In genomic region chr6:86019415-86020237, GRCm38 (mm10) we compare ENCODE assay signal across 31 mouse cellular contexts. TPM values are rescaled to one million over a fixed set of nuclear protein-coding genes. Genes with fewer than 3 reads are reported as not detected.
DNase-seq lines count a peak whose midpoint lies in the region; ATAC-seq and TF ChIP-seq lines count a peak whose summit lies in the region.
"Had no signal": no experiment of that assay in that cellular context is flagged by ENCODE, and none has a peak within 500 bp of the region (broad histone marks: within the 10 kb centered on the region; RNA-seq: fewer than 3 reads in every experiment).

No protein-coding gene starts in this region.

- no peak for ATAC-seq in heart, embryonic 13.5 days (ENCODE audit: extremely low read depth, insufficient number of reproducible peaks, low FRiP score, low TSS enrichment)
- ATAC-seq in kidney, embryonic 16.5 days (ENCODE audit: low FRiP score, low TSS enrichment): no peak
- 0 out of 2 replicates have a peak, but pooled peaks have one; percentile 24 for ATAC-seq in common myeloid progenitor, adult 5-6 weeks (replicated peaks; ENCODE audit: low read depth, poor library complexity, severe bottlenecking)
- ATAC-seq in stomach, postnatal 0 days (ENCODE audit: low FRiP score, low TSS enrichment): no peak
- ATAC-seq: forebrain, embryonic 13.5 days; midbrain, embryonic 15.5 days had no signal

- 0 out of 2 replicates have a peak, but pooled peaks cover 12% of the 10 kb centered on the region for H3K4me1 ChIP-seq in heart, embryonic 13.5 days
- peaks cover 8% of the 10 kb centered on the region; the same call in 1 of the 2 replicates for H3K4me1 ChIP-seq in kidney, embryonic 16.5 days (ENCODE audit: insufficient read depth, low read length)
- no peaks in the 10 kb centered on the region for H3K4me1 ChIP-seq in stomach, postnatal 0 days (replicated peaks; ENCODE audit: control insufficient read depth, insufficient read depth)
- H3K4me1 ChIP-seq: embryonic facial prominence, embryonic 12.5 days; forebrain, embryonic 13.5 days; hindbrain, embryonic 15.5 days; limb, embryonic 10.5 days; midbrain, embryonic 15.5 days; neural tube, embryonic 13.5 days had no signal

- no peak overlapping the region for H3K4me3 ChIP-seq in heart, embryonic 13.5 days
- H3K4me3 ChIP-seq in kidney, embryonic 16.5 days (ENCODE audit: low read length): no peak overlapping the region
- no peak overlapping the region for H3K4me3 ChIP-seq in myocyte
- H3K4me3 ChIP-seq in stomach, postnatal 0 days (ENCODE audit: low read depth, low read length): no peak overlapping the region
- H3K4me3 ChIP-seq: embryonic facial prominence, embryonic 12.5 days; forebrain, embryonic 13.5 days; hindbrain, embryonic 15.5 days; limb, embryonic 10.5 days; midbrain, embryonic 15.5 days; neural tube, embryonic 13.5 days had no signal

- H3K4me2 ChIP-seq in heart, embryonic 13.5 days: no peak overlapping the region
- no peak overlapping the region for H3K4me2 ChIP-seq in kidney, embryonic 16.5 days (replicated peaks; ENCODE audit: low read depth, low read length)
- H3K4me2 ChIP-seq in myocyte (ENCODE audit: low read depth): no peak overlapping the region
- H3K4me2 ChIP-seq in stomach, postnatal 0 days (replicated peaks; ENCODE audit: low read depth): no peak overlapping the region
- H3K4me2 ChIP-seq: embryonic facial prominence, embryonic 12.5 days; forebrain, embryonic 13.5 days; hindbrain, embryonic 15.5 days; midbrain, embryonic 15.5 days; neural tube, embryonic 13.5 days had no signal

- WGBS in heart, embryonic 13.5 days: 49% methylated on average over 4 of the region's 4 CpGs
- whole genome bisulfite sequencing in kidney, embryonic 16.5 days: 22% methylated on average over 4 of the region's 4 CpGs
- 50% methylated on average over 4 of the region's 4 CpGs for WGBS in stomach, postnatal 0 days

- no peak for DNase-seq in heart, postnatal 14 days
- peak; percentile 25 for DNase-seq in kidney, postnatal 10 days
- no peak for DNase-seq in stomach, postnatal 0 days (ENCODE audit: low spot score)
- DNase-seq: adrenal gland, postnatal 10 days; cerebellum, adult 18-20 months; cerebellum, postnatal 14 days; kidney, adult 8-10 months; lung, postnatal 4 days; retina, postnatal 1 day; right cerebral cortex, postnatal 25 days; spleen, adult 18-20 months; thymus, postnatal 25 days had no signal

- TF ChIP-seq EP300 in stomach, postnatal 0 days (optimal IDR thresholded peaks at IDR 0.05): no peak

- TF ChIP-seq CTCF in stomach, postnatal 0 days (IDR thresholded peaks at IDR 0.05; ENCODE audit: low read depth): no peak

- H3K27me3 ChIP-seq in heart, embryonic 13.5 days (replicated peaks): no peaks in the 10 kb centered on the region
- H3K27me3 ChIP-seq in kidney, embryonic 16.5 days (ENCODE audit: insufficient read depth, low read length): no peaks in the 10 kb centered on the region
- no peaks in the 10 kb centered on the region for H3K27me3 ChIP-seq in myocyte (ENCODE audit: control insufficient read depth, insufficient read depth, insufficient read length)
- H3K27me3 ChIP-seq in stomach, postnatal 0 days (ENCODE audit: control insufficient read depth, insufficient read depth, low read length): no peaks in the 10 kb centered on the region
- H3K27me3 ChIP-seq: embryonic facial prominence, embryonic 12.5 days; forebrain, embryonic 13.5 days; hindbrain, embryonic 15.5 days; midbrain, embryonic 15.5 days; neural tube, embryonic 13.5 days had no signal

- H3K9ac ChIP-seq in heart, embryonic 13.5 days: no peak overlapping the region
- no peak overlapping the region for H3K9ac ChIP-seq in kidney, embryonic 16.5 days (replicated peaks; ENCODE audit: low read length)
- no peak overlapping the region for H3K9ac ChIP-seq in stomach, postnatal 0 days (ENCODE audit: low read length)
- H3K9ac ChIP-seq: embryonic facial prominence, embryonic 12.5 days; forebrain, embryonic 13.5 days; hindbrain, embryonic 15.5 days; midbrain, embryonic 15.5 days; neural tube, embryonic 13.5 days had no signal

- peak overlapping the region; percentile 55 for H3K27ac ChIP-seq in heart, embryonic 13.5 days (replicated peaks)
- H3K27ac ChIP-seq in kidney, embryonic 16.5 days (ENCODE audit: low read length): no peak overlapping the region
- no peak overlapping the region for H3K27ac ChIP-seq in stomach, postnatal 0 days (replicated peaks)
- H3K27ac ChIP-seq: embryonic facial prominence, embryonic 12.5 days; forebrain, embryonic 13.5 days; hindbrain, embryonic 15.5 days; limb, embryonic 10.5 days; midbrain, embryonic 15.5 days; neural tube, embryonic 13.5 days had no signal

- H3K36me3 ChIP-seq in heart, embryonic 13.5 days: no peaks in the 10 kb centered on the region
- H3K36me3 ChIP-seq in kidney, embryonic 16.5 days (ENCODE audit: insufficient read depth, low read length): no peaks in the 10 kb centered on the region
- no peaks in the 10 kb centered on the region for H3K36me3 ChIP-seq in myocyte (ENCODE audit: control insufficient read depth, insufficient read depth)
- H3K36me3 ChIP-seq in stomach, postnatal 0 days (ENCODE audit: control insufficient read depth, insufficient read depth, low read length): no peaks in the 10 kb centered on the region
- H3K36me3 ChIP-seq: embryonic facial prominence, embryonic 12.5 days; hindbrain, embryonic 15.5 days; limb, embryonic 10.5 days; midbrain, embryonic 15.5 days; neural tube, embryonic 13.5 days had no signal

- H3ac ChIP-seq in myocyte (ENCODE audit: control insufficient read depth, insufficient read length): no peak overlapping the region

- TF ChIP-seq POLR2A in myocyte (IDR thresholded peaks at IDR 0.05; ENCODE audit: insufficient read length, low read depth): no peak

- intact Hi-C loops in heart, postnatal 14 days (cut with DNase I): loop anchor here (2.0 to 5.0 kb wide), 2 partner anchors 65 to 343 kb away; no protein-coding TSS in a partner anchor

- H3K79me2 ChIP-seq in myocyte (ENCODE audit: control insufficient read depth, insufficient read depth): no peaks in the 10 kb centered on the region

- H3K9me3 ChIP-seq in heart, embryonic 13.5 days: no peaks in the 10 kb centered on the region
- H3K9me3 ChIP-seq in kidney, embryonic 16.5 days (ENCODE audit: low read length): no peaks in the 10 kb centered on the region
- no peaks in the 10 kb centered on the region for H3K9me3 ChIP-seq in stomach, postnatal 0 days (ENCODE audit: control insufficient read depth, low read length)
- H3K9me3 ChIP-seq: embryonic facial prominence, embryonic 12.5 days; forebrain, embryonic 13.5 days; hindbrain, embryonic 15.5 days; limb, embryonic 10.5 days; midbrain, embryonic 15.5 days had no signal

TF ChIP-seq in myocyte, 11 proteins besides CTCF, POLR2A, EP300 and RAD21:
- TF ChIP-seq CEBPB (IDR thresholded peaks at IDR 0.05; ENCODE audit: insufficient read depth, poor library complexity, severe bottlenecking) (peak; percentile 93), REST (IDR thresholded peaks at IDR 0.05; ENCODE audit: insufficient read depth, insufficient read length) (no peak), SRF (IDR thresholded peaks at IDR 0.05; ENCODE audit: control insufficient read depth, insufficient read length, low read depth) (no peak)

RNA-seq across cellular contexts. Expression of gene Figla, which starts 3.7 kb away (rescaled TPM):
- polyA plus RNA-seq in heart, embryonic 13.5 days (2015; fragmentation: Nextera tagmentation; extraction: Ambion mirVana): not detected in 2 replicates
- not detected for total RNA-seq in heart, postnatal 14 days (2021)
- not detected in 2 replicates for polyA plus RNA-seq in kidney, embryonic 16.5 days (2015; fragmentation: Nextera tagmentation; extraction: Ambion mirVana)
- total RNA-seq in common myeloid progenitor, adult 5-6 weeks (2017): not detected in 2 replicates
- not detected for polyA plus RNA-seq in myocyte (2012; fragmentation: generic; extraction: Trizol)
- polyA plus RNA-seq in stomach, postnatal 0 days (2015; fragmentation: Nextera tagmentation; extraction: Ambion mirVana): not detected in 2 replicates
- total RNA-seq: adrenal gland, postnatal 10 days; gastrocnemius, adult 18-20 months; gastrocnemius, postnatal 4 days; hematopoietic stem cell, adult 5-6 weeks; layer of hippocampus, adult 18-20 months; layer of hippocampus, postnatal 14 days; left cerebral cortex, adult 8-10 months; liver, adult 2 months had no signal
- polyA plus RNA-seq: embryonic facial prominence, embryonic 12.5 days; forebrain, embryonic 13.5 days; hindbrain, embryonic 15.5 days; intestine, embryonic 14.5 days; limb, embryonic 10.5 days; liver, adult 2 months; liver, embryonic 16.5 days; midbrain, embryonic 15.5 days; neural tube, embryonic 13.5 days had no signal

RNA-seq across cellular contexts. Expression of gene Add2, which starts 8.9 kb away (rescaled TPM):
- polyA plus RNA-seq in heart, embryonic 13.5 days (2015; fragmentation: Nextera tagmentation; extraction: Ambion mirVana): 6.4 and 6.5 TPM in 2 replicates
- 1 to 10 TPM in 1 of 2 experiments, under 1 TPM in 1; 0.68 to 1.0 TPM for total RNA-seq in heart, postnatal 14 days (2021)
- polyA plus RNA-seq in kidney, embryonic 16.5 days (2015; fragmentation: Nextera tagmentation; extraction: Ambion mirVana): 5.0 and 6.0 TPM in 2 replicates
- total RNA-seq in common myeloid progenitor, adult 5-6 weeks (2017): 31.6 and 44.5 TPM in 2 replicates
- polyA plus RNA-seq in myocyte (2012; fragmentation: generic; extraction: Trizol): 3.6 TPM
- polyA plus RNA-seq in stomach, postnatal 0 days (2015; fragmentation: Nextera tagmentation; extraction: Ambion mirVana): 1.6 and 2.1 TPM in 2 replicates
- total RNA-seq: gastrocnemius, adult 18-20 months had no signal
- polyA plus RNA-seq: liver, adult 2 months had no signal

RNA-seq across cellular contexts. Expression of gene Dusp11, which starts 58.2 kb away (rescaled TPM):
- polyA plus RNA-seq in heart, embryonic 13.5 days (2015; fragmentation: Nextera tagmentation; extraction: Ambion mirVana): 34.1 and 36.7 TPM in 2 replicates
- 10 to 100 TPM; 63.3 to 64.3 TPM for total RNA-seq in heart, postnatal 14 days (2021)
- 40.5 and 48.3 TPM in 2 replicates for polyA plus RNA-seq in kidney, embryonic 16.5 days (2015; fragmentation: Nextera tagmentation; extraction: Ambion mirVana)
- total RNA-seq in common myeloid progenitor, adult 5-6 weeks (2017): 41.9 and 69.4 TPM in 2 replicates
- polyA plus RNA-seq in myocyte (2012; fragmentation: generic; extraction: Trizol): 20.8 TPM
- polyA plus RNA-seq in stomach, postnatal 0 days (2015; fragmentation: Nextera tagmentation; extraction: Ambion mirVana): 43.9 and 44.9 TPM in 2 replicates
